Mouse (Mus musculus) liver, embryonic 14.5 days (tissue): Measurements from ENCODE around the gene Mpeg1. TPM values are rescaled to one million over a fixed set of nuclear protein-coding genes. Genes with fewer than 3 reads are reported as not detected.
A peak's percentile ranks its signal among the peaks of the same experiment; 100 is the strongest.

Source experiments
- ATAC-seq: fragments of 200-750 bp; cut with Nextera tagmentation; 2 replicates; pipeline ENCODE4 v1.8.0; 2017; ENCODE audit warnings: moderate number of reproducible peaks, mild to moderate bottlenecking, moderate library complexity; ENCODE audit not compliant: insufficient read depth
- DNase-seq, 3 experiments: peaks; one replicate each; pipeline ENCODE4 v3.0.0-alpha.2; 2012 to 2013; ENCODE audit warnings: low read depth in 3 of 3, low spot score in 3 of 3
- H3K27ac ChIP-seq: fragments of 300-500 bp; sonication (generic); 2 replicates; pipeline ENCODE4 v1.5.1; 2014; ENCODE audit warnings: moderate library complexity, mild to moderate bottlenecking, control low read depth, inconsistent platforms
- H3K27me3 ChIP-seq: fragments of 300-500 bp; sonication (generic); 2 replicates; pipeline ENCODE4 v1.6.1; 2014; ENCODE audit warnings: mild to moderate bottlenecking, low read length, moderate library complexity; ENCODE audit not compliant: control insufficient read depth, insufficient read depth
- H3K36me3 ChIP-seq: fragments of 300-500 bp; sonication (generic); replicated peaks from 2 replicates; pipeline ENCODE4 v1.6.1; 2014; ENCODE audit warnings: low read depth; ENCODE audit not compliant: control insufficient read depth, insufficient read depth
- H3K4me1 ChIP-seq, 2 experiments: fragments of 200-500 bp in 1 of 2; fragments of 300-500 bp in 1 of 2; sonication (generic) in 1 of 2; replicated peaks; 2 replicates each; pipeline ENCODE4 v1.6.1; 2012 to 2014; ENCODE audit warnings: antibody characterized with exemption in 1 of 2, inconsistent platforms in 1 of 2, low read length in 1 of 2; ENCODE audit not compliant: control insufficient read depth in 2 of 2, insufficient read depth in 2 of 2
- H3K4me2 ChIP-seq: fragments of 300-500 bp; sonication (generic); 2 replicates; pipeline ENCODE4 v1.6.1; 2014; ENCODE audit warnings: low read depth, mild to moderate bottlenecking, control low read depth, moderate library complexity
- H3K4me3 ChIP-seq, 2 experiments: fragments of 200-500 bp in 1 of 2; fragments of 300-500 bp in 1 of 2; sonication (generic) in 1 of 2; 2 replicates each; pipeline ENCODE4 v1.5.1; 2012 to 2014; ENCODE audit warnings: low read depth in 2 of 2, low read length in 2 of 2, mild to moderate bottlenecking in 2 of 2, control low read depth in 1 of 2, inconsistent platforms in 1 of 2, moderate library complexity in 1 of 2; ENCODE audit not compliant: insufficient read depth in 1 of 2
- H3K9ac ChIP-seq: fragments of 300-500 bp; sonication (generic); replicated peaks from 2 replicates; pipeline ENCODE4 v1.6.1; 2014; ENCODE audit warnings: mild to moderate bottlenecking, control low read depth, moderate library complexity
- H3K9me3 ChIP-seq: fragments of 300-500 bp; sonication (generic); 2 replicates; pipeline ENCODE4 v1.6.1; 2016; ENCODE audit warnings: low read length, mixed read lengths; ENCODE audit not compliant: control insufficient read depth
- CTCF ChIP-seq: IDR thresholded peaks from 2 replicates; pipeline ENCODE4 v1.5.1; 2016; ENCODE audit warnings: antibody characterized with exemption, low read depth, control low read depth
- EP300 ChIP-seq: IDR thresholded peaks from 2 replicates; pipeline ENCODE4 v1.6.1; 2016; ENCODE audit warnings: antibody characterized with exemption, low read depth
- WGBS: fragments of 180-500 bp; shearing (Covaris S2); extraction: QIAGEN DNeasy Blood & Tissue Kit; methylation state at CpG from one replicate; pipeline ENCODE4 v1.1.7; 2014; ENCODE audit not compliant: insufficient replicate concordance; 5-methylcytosine and 5-hydroxymethylcytosine counted together
- polyA plus RNA-seq, 2 experiments: library from polyadenylated mRNA; depleted of rRNA in 1 of 2; stranded (reverse) in 1 of 2; unstranded in 1 of 2; fragments of >200 nt; fragmentation: Nextera tagmentation in 1 of 2; extraction: Ambion mirVana in 1 of 2; gene quantifications; 2 replicates each; pipeline versions ENCODE4 v1.2.1 to v1.2.3; 2012 to 2014

Mpeg1 gene
- polyA plus RNA-seq, 2 experiments = 2.0 to 5.9 TPM

DNA sequence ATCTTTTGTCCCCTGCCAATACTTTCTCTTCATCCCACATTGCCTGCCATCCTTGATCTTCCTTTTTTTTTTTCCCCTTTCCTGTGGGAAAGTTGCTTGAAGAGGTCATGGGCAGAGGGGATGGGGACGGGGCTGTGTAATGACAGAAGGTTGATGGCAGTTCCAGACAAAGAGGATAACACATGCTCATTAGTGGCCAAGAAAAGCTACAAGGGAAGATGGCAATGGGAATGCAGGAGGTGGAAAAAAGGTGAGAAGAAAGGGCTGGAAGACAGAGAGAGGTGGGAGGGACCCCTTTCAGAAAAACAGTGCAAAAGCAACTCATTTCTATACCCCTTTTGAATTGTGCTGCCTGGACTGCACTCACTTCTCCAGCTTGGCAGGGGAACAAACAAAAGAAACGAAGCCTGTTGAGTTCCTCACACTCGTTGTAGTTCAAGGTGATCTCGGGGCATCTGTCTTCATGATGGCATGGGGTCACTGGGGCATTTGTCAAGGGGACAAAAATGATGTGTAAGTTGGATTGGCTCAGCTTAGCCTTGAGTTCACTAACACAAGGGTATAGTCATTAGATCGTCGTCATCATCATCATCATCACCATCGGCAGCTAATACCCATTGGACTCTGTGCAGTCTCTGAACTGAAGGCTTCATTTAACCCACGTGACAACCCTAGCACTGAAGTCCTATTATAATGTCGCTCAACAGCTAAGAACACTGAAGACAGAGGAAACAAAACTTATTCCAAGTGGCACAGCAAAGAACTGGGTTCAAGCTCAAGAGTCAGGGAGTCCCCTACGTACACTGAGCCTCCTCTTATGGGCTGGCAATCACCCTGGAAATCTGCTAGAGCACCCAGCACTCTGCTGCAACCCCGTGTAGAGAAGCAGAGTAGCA is 29.3 kb downstream of the Mpeg1 start:
- H3K9ac ChIP-seq = no peak overlapping the region
- no peak overlapping the region for H3K27ac ChIP-seq
- TF ChIP-seq CTCF = no peak
- no peak for TF ChIP-seq EP300
- no peaks in the 10 kb centered on the region for H3K27me3 ChIP-seq
- DNase-seq (no peak), ATAC-seq (no peak)
- peaks cover 3 to 6% of the 10 kb centered on the region in 2 experiments; a peak in 2 of 4 replicates for H3K4me1 ChIP-seq
- no peak overlapping the region for H3K4me3 ChIP-seq
- peak overlapping the region; percentile 28; the same call in 1 of the 2 replicates for H3K4me2 ChIP-seq
- WGBS = 60% methylated on average over 11 of the region's 11 CpGs
- no peaks in the 10 kb centered on the region for H3K36me3 ChIP-seq
- H3K9me3 ChIP-seq = no peaks in the 10 kb centered on the region

DNA sequence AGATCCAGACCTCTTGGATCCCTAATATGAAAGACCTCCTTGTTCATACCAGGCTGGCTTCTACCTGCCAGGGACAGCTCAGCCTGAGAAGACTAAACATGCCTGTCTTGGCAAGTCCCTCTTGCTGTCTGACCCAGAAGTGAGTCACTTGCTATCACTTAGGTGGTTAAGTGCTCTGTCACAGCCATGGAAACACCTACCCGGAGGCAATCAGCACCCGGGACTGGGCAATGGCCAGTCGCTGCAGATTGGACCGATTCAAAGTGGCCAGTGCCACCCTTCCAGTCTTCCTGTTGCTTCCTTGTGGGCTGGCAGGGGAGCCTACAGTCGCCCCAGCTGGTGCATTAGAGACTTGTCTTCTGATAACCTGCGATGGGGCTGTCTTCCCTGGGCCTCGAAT is 31.1 kb downstream of the Mpeg1 start:
- H3K4me2 ChIP-seq = no peak overlapping the region
- H3K27ac ChIP-seq = no peak overlapping the region
- no peak overlapping the region for H3K4me3 ChIP-seq
- 66% methylated on average over 7 of the region's 7 CpGs for WGBS
- no peak for DNase-seq
- no peak for ATAC-seq
- no peaks in the 10 kb centered on the region for H3K36me3 ChIP-seq
- H3K4me1 ChIP-seq = peaks cover 3 to 6% of the 10 kb centered on the region in 2 experiments; a peak in 2 of 4 replicates
- TF ChIP-seq EP300 (no peak), CTCF (no peak)
- H3K9me3 ChIP-seq = no peaks in the 10 kb centered on the region
- no peak overlapping the region for H3K9ac ChIP-seq
- no peaks in the 10 kb centered on the region for H3K27me3 ChIP-seq

GRCm38 (mm10) chr19:12493453-12494186 is 33.0 kb downstream of the Mpeg1 start:
- ATAC-seq = no peak
- H3K9me3 ChIP-seq = no peaks in the 10 kb centered on the region
- no peak overlapping the region for H3K27ac ChIP-seq
- H3K27me3 ChIP-seq = no peaks in the 10 kb centered on the region
- DNase-seq = no peak
- H3K4me3 ChIP-seq = no peak overlapping the region
- no peak overlapping the region for H3K4me2 ChIP-seq
- H3K36me3 ChIP-seq = no peaks in the 10 kb centered on the region
- TF ChIP-seq CTCF (no peak), EP300 (no peak)
- no peak overlapping the region for H3K9ac ChIP-seq
- no peaks in the 10 kb centered on the region for H3K4me1 ChIP-seq
- 44% methylated on average over 4 of the region's 4 CpGs for WGBS

GRCm38 (mm10) chr19:12494187-12494458 is 33.5 kb downstream of the Mpeg1 start:
- WGBS = 39% methylated on average over 4 of the region's 4 CpGs
- no peak for ATAC-seq
- Histone ChIP-seq H3K27me3 (no peaks in the 10 kb centered on the region), H3K9ac (no peak overlapping the region), H3K36me3 (no peaks in the 10 kb centered on the region), H3K4me3 (no peak overlapping the region), H3K4me1 (no peaks in the 10 kb centered on the region), H3K27ac (no peak overlapping the region), H3K4me2 (no peak overlapping the region), H3K9me3 (no peaks in the 10 kb centered on the region)
- DNase-seq = no peak
- TF ChIP-seq CTCF = no peak
- no peak for TF ChIP-seq EP300

- H3K9me3 ChIP-seq = no peaks in the 10 kb centered on the region
- no peak overlapping the region for H3K27ac ChIP-seq
- WGBS = 37% methylated on average over 3 of the region's 3 CpGs
- no peak for DNase-seq
- no peaks in the 10 kb centered on the region for H3K4me1 ChIP-seq
- no peak overlapping the region for H3K4me2 ChIP-seq
- H3K36me3 ChIP-seq = no peaks in the 10 kb centered on the region
- no peaks in the 10 kb centered on the region; the same call in 1 of the 2 replicates for H3K27me3 ChIP-seq
- no peak for ATAC-seq
- H3K4me3 ChIP-seq = no peak overlapping the region
- H3K9ac ChIP-seq = no peak overlapping the region
- TF ChIP-seq CTCF = no peak
- no peak for TF ChIP-seq EP300
Measured at GRCm38 (mm10) chr19:12494972-12495535, 34.5 kb downstream of the Mpeg1 start.
